Comparison of ENCODE assay signal across 14 mouse cellular contexts in the genomic region with DNA sequence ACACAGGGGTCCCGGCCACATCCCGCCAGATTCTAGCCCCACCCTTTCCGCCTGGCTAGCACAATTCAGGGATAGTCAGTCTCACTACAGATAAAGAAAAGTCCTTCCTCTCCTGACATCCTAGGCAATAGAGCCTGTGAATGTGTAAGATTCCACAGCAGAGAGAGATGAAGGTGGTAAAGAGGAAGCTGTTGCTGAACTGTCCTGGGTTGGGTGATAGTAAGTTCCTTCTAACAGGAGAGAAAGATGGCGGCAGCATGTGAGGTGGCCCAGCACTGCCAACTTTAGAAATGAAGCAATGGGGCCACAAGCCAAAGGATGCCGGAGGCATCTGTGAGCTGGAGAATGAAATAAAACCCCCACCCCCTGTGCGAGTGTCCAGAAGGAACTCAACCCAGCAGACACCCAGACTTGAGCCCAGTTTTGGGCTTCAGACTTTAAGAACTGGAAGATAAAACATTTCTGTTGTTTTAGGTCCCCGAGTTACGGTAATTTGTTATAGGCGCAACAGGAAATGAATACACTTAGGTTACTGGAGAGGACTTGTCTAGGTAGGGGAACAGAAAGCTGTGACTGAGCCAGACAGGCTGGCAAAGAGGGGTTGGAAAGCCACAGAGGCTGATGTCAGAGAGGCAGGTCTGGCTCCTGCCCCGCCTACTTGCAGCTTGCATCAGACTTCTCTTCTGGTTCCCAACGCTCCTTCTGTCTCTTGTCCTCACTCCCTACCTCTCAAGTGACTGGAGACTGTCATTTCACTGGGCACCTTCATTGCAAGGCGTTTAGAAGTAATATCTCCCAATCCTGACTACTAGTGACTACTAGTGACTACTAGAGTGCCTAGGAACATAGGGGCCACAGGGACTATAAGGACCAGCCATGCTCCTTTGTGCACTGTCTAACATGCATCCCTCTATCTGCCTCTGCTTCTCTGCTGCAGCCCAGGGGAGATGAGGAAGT.
A peak's percentile ranks its signal among the peaks of the same experiment; 100 is the strongest.
DNase-seq lines count a peak whose midpoint lies in the region; ATAC-seq and TF ChIP-seq lines count a peak whose summit lies in the region.
"Had no signal": no experiment of that assay in that cellular context is flagged by ENCODE, and none has a peak within 500 bp of the region (broad histone marks: within the 10 kb centered on the region; RNA-seq: fewer than 3 reads in every experiment).

No protein-coding gene starts in this region.

- DNase-seq in 416B (ENCODE audit: low read depth) (peak; percentile 10), CH12.LX (ENCODE audit: extremely low read depth) (peak; percentile 93), MN1 (ENCODE audit: low spot score) (peak; percentile 8)
- no peak for DNase-seq in hindbrain, postnatal 0 days (ENCODE audit: low spot score)
- DNase-seq in heart, adult 8-10 months (ENCODE audit: low spot score) = no peak
- no peak for DNase-seq in limb, embryonic 10.5 days (ENCODE audit: low spot score)
- DNase-seq in midbrain, embryonic 10.5 days (ENCODE audit: low spot score) = no peak

- peak overlapping the region; percentile 52; the same call in 1 of the 2 replicates for H3K9ac ChIP-seq in CH12.LX (ENCODE audit: insufficient read depth, low read depth)
- no peak overlapping the region for H3K9ac ChIP-seq in hindbrain, postnatal 0 days (replicated peaks; ENCODE audit: low read length)
- H3K9ac ChIP-seq: embryonic facial prominence, embryonic 13.5 days; heart, embryonic 12.5 days; hindbrain, embryonic 15.5 days had no signal

- TF ChIP-seq POLR2A in CH12.LX (IDR thresholded peaks at IDR 0.05; ENCODE audit: low read depth, low read length) = peak; percentile 71

- no peaks in the 10 kb centered on the region for H3K79me2 ChIP-seq in CH12.LX (replicated peaks; ENCODE audit: control insufficient read depth, extremely low read depth, insufficient read depth, poor library complexity, severe bottlenecking)

- no peaks in the 10 kb centered on the region for H3K27me3 ChIP-seq in CH12.LX (replicated peaks)
- H3K27me3 ChIP-seq in hindbrain, postnatal 0 days (ENCODE audit: insufficient read depth, low read length) = peaks cover 13% of the 10 kb centered on the region; the same call in 1 of the 2 replicates
- H3K27me3 ChIP-seq in limb, embryonic 10.5 days (ENCODE audit: low read depth, poor library complexity, severe bottlenecking) = peaks cover 68% of the 10 kb centered on the region
- H3K27me3 ChIP-seq in midbrain, embryonic 10.5 days (ENCODE audit: low read depth, poor library complexity, severe bottlenecking) = peaks cover 58% of the 10 kb centered on the region

- peak; percentile 81 for TF ChIP-seq EP300 in CH12.LX (IDR thresholded peaks at IDR 0.05; ENCODE audit: low read length)

- H3K4me1 ChIP-seq in CH12.LX (ENCODE audit: control insufficient read depth in 1 of 2, insufficient read depth in 2 of 2) = peaks cover 8 to 53% of the 10 kb centered on the region in 2 experiments
- 0 out of 2 replicates have a peak, but pooled peaks cover 2% of the 10 kb centered on the region for H3K4me1 ChIP-seq in hindbrain, postnatal 0 days (ENCODE audit: insufficient read depth, low read length)
- H3K4me1 ChIP-seq in limb, embryonic 10.5 days = peaks cover 30% of the 10 kb centered on the region
- H3K4me1 ChIP-seq in midbrain, embryonic 10.5 days = peaks cover 18% of the 10 kb centered on the region
- H3K4me1 ChIP-seq: embryonic facial prominence, embryonic 13.5 days; heart, embryonic 12.5 days had no signal

- no peak for ATAC-seq in hindbrain, postnatal 0 days
- ATAC-seq: CD4-positive, CD25-positive, alpha-beta regulatory T cell, adult 4 months; inflammation-experienced regulatory T-cells, adult 6 months; intestine, postnatal 0 days had no signal

- 82% methylated on average over 12 of the region's 12 CpGs for WGBS in hindbrain, postnatal 0 days
- 84% methylated on average over 12 of the region's 12 CpGs for WGBS in limb, embryonic 10.5 days
- WGBS in midbrain, embryonic 10.5 days = 83% methylated on average over 12 of the region's 12 CpGs

- dilution Hi-C loops in CH12.LX (cut with MboI; ENCODE audit: extremely low pct_ligation_motif_present, extremely low pct_unique_long_range_greater_than_20kb, low sequenced_read_pairs) = no loop called here

- H3K36me3 ChIP-seq in CH12.LX (replicated peaks in 1 of 2; ENCODE audit: control insufficient read depth in 1 of 2, insufficient read depth in 1 of 2, low read length in 1 of 2) = peaks cover 42 to 84% of the 10 kb centered on the region in 2 experiments
- H3K36me3 ChIP-seq in hindbrain, postnatal 0 days (ENCODE audit: insufficient read depth, low read length) = no peaks in the 10 kb centered on the region
- H3K36me3 ChIP-seq in limb, embryonic 10.5 days = no peaks in the 10 kb centered on the region
- peaks cover 16% of the 10 kb centered on the region for H3K36me3 ChIP-seq in midbrain, embryonic 10.5 days
- H3K36me3 ChIP-seq: embryonic facial prominence, embryonic 13.5 days; heart, embryonic 12.5 days; hindbrain, embryonic 15.5 days had no signal

- no peak for TF ChIP-seq CTCF in CH12.LX (conservative IDR thresholded peaks at IDR 0.05 in 1 of 2, IDR thresholded peaks at IDR 0.05 in 1 of 2; ENCODE audit: low read depth in 2 of 2, low read length in 2 of 2)
- no peak for TF ChIP-seq CTCF in hindbrain, postnatal 0 days (IDR thresholded peaks at IDR 0.05; ENCODE audit: low read depth)

- H3K27ac ChIP-seq in CH12.LX (ENCODE audit: insufficient read depth, low read depth) = peak overlapping the region; percentile 90
- H3K27ac ChIP-seq in hindbrain, postnatal 0 days = no peak overlapping the region
- H3K27ac ChIP-seq in limb, embryonic 10.5 days = no peak overlapping the region
- H3K27ac ChIP-seq in midbrain, embryonic 10.5 days (replicated peaks) = no peak overlapping the region
- H3K27ac ChIP-seq: embryonic facial prominence, embryonic 13.5 days; hindbrain, embryonic 10.5 days; hindbrain, embryonic 15.5 days had no signal

- no peak overlapping the region for H3K4me3 ChIP-seq in CH12.LX (replicated peaks in 1 of 3; ENCODE audit: low read depth in 2 of 3, low read length in 2 of 3, poor library complexity in 1 of 3)
- H3K4me3 ChIP-seq in hindbrain, postnatal 0 days (ENCODE audit: low read length) = no peak overlapping the region
- no peak overlapping the region for H3K4me3 ChIP-seq in limb, embryonic 10.5 days
- H3K4me3 ChIP-seq in midbrain, embryonic 10.5 days = no peak overlapping the region
- H3K4me3 ChIP-seq: embryonic facial prominence, embryonic 13.5 days; heart, embryonic 12.5 days; hindbrain, embryonic 10.5 days; hindbrain, embryonic 15.5 days had no signal

- in situ Hi-C loops in CH12.LX (cut with MboI; ENCODE audit: low pct_ligation_motif_present, low pct_unique_long_range_greater_than_20kb, low sequenced_read_pairs) = loop anchor here (25.0 kb wide), 1 partner anchor 347 kb away; no protein-coding TSS in a partner anchor

- TF ChIP-seq RAD21 in CH12.LX (IDR thresholded peaks at IDR 0.05; ENCODE audit: low read depth, low read length) = no peak; the same call in 1 of the 2 replicates

- peak overlapping the region; percentile 71 for H3K4me2 ChIP-seq in CH12.LX (ENCODE audit: insufficient read depth, low read depth, poor library complexity, severe bottlenecking)
- H3K4me2 ChIP-seq in hindbrain, postnatal 0 days (ENCODE audit: low read depth, low read length) = no peak overlapping the region
- H3K4me2 ChIP-seq: embryonic facial prominence, embryonic 13.5 days; heart, embryonic 12.5 days; hindbrain, embryonic 15.5 days had no signal

- H3K9me3 ChIP-seq in CH12.LX (replicated peaks; ENCODE audit: low read length) = no peaks in the 10 kb centered on the region
- H3K9me3 ChIP-seq in hindbrain, postnatal 0 days (ENCODE audit: low read length) = no peaks in the 10 kb centered on the region
- H3K9me3 ChIP-seq in limb, embryonic 10.5 days (replicated peaks) = no peaks in the 10 kb centered on the region
- H3K9me3 ChIP-seq in midbrain, embryonic 10.5 days (replicated peaks) = no peaks in the 10 kb centered on the region
- H3K9me3 ChIP-seq: embryonic facial prominence, embryonic 13.5 days; heart, embryonic 12.5 days; hindbrain, embryonic 10.5 days; hindbrain, embryonic 15.5 days had no signal

TF ChIP-seq in CH12.LX, 34 proteins besides CTCF, POLR2A, EP300 and RAD21 (continues in another document):
- TF ChIP-seq E2F4 (IDR thresholded peaks at IDR 0.05; ENCODE audit: insufficient replicate concordance, low read depth, low read length) = no peak
- TF ChIP-seq ZNF384 (IDR thresholded peaks at IDR 0.05; ENCODE audit: low read depth, low read length) = no peak
- peak; percentile 51; the same call in 1 of the 2 replicates for TF ChIP-seq JUND (conservative IDR thresholded peaks at IDR 0.05; ENCODE audit: low read depth, low read length)
- TF ChIP-seq IRF4 (IDR thresholded peaks at IDR 0.05; ENCODE audit: low read depth, low read length) = peak; percentile 86
- peak; percentile 63 for TF ChIP-seq SIN3A (IDR thresholded peaks at IDR 0.05; ENCODE audit: low read length)
- TF ChIP-seq PAX5 (IDR thresholded peaks at IDR 0.05; ENCODE audit: low read length) = no peak
- TF ChIP-seq BHLHE40 (IDR thresholded peaks at IDR 0.05; ENCODE audit: low read depth, low read length) = peak; percentile 58; the same call in 1 of the 2 replicates
- TF ChIP-seq MAFK (IDR thresholded peaks at IDR 0.05; ENCODE audit: insufficient replicate concordance, low read length) = no peak
- peak; percentile 72; the same call in 1 of the 2 replicates for TF ChIP-seq NELFE (IDR thresholded peaks at IDR 0.05; ENCODE audit: low read depth, low read length)
- TF ChIP-seq CHD1 (IDR thresholded peaks at IDR 0.05; ENCODE audit: low read depth, low read length) = no peak; the same call in 1 of the 2 replicates
- no peak for TF ChIP-seq USF1 (IDR thresholded peaks at IDR 0.05; ENCODE audit: low read depth, low read length)
- peak; percentile 82; the same call in 1 of the 2 replicates for TF ChIP-seq POLR2AphosphoS2 (IDR thresholded peaks at IDR 0.05; ENCODE audit: low read depth, low read length)
- peak; percentile 10; the same call in 1 of the 2 replicates for TF ChIP-seq SMC3 (IDR thresholded peaks at IDR 0.05; ENCODE audit: low read depth, low read length)
- TF ChIP-seq TCF12 (IDR thresholded peaks at IDR 0.05; ENCODE audit: low read depth, low read length) = peak; percentile 82
- no peak for TF ChIP-seq KAT2A (IDR thresholded peaks at IDR 0.05; ENCODE audit: insufficient replicate concordance, low read length)
- peak; percentile 77 for TF ChIP-seq MXI1 (IDR thresholded peaks at IDR 0.05; ENCODE audit: low read depth, low read length)
- peak; percentile 38 for TF ChIP-seq JUN (IDR thresholded peaks at IDR 0.05; ENCODE audit: insufficient read depth, low read depth, low read length)
- no peak for TF ChIP-seq UBTF (IDR thresholded peaks at IDR 0.05; ENCODE audit: low read depth, low read length)
- TF ChIP-seq ELF1 (IDR thresholded peaks at IDR 0.05; ENCODE audit: low read depth, low read length) = peak; percentile 52; the same call in 1 of the 2 replicates
- TF ChIP-seq HCFC1 (IDR thresholded peaks at IDR 0.05; ENCODE audit: low read depth, low read length) = peak; percentile 42; the same call in 1 of the 2 replicates
- no peak for TF ChIP-seq ZC3H11A (IDR thresholded peaks at IDR 0.05; ENCODE audit: low read depth, low read length)
- TF ChIP-seq TBP (conservative IDR thresholded peaks at IDR 0.05; ENCODE audit: low read depth, low read length) = peak; percentile 90

Comparison
In these comparisons a context has a peak if more than half of its experiments do, and no peak if none do; other contexts are left out.
1. DNase-seq: peak in 416B (single experiment), CH12.LX (single experiment) and MN1 (single experiment); none in hindbrain, postnatal 0 days (single experiment), heart, adult 8-10 months (single experiment), limb, embryonic 10.5 days (single experiment) and midbrain, embryonic 10.5 days (single experiment).